Mouse (Mus musculus): ENCODE data around the gene 1110051M20Rik. TPM values are rescaled to one million over a fixed set of nuclear protein-coding genes. Genes with fewer than 3 reads are reported as not detected.

Gene 1110051M20Rik
- polyA plus RNA-seq, 1 experiment from 2014 or later, result 105 TPM

GRCm38 (mm10) chr2:91284375-91285199 is 159.9 kb downstream of the 1110051M20Rik start:
- Histone ChIP-seq H3K9ac (no peak overlapping the region), H3K4me1 (peaks cover 4% of the 10 kb centered on the region; the same call in 1 of the 2 replicates), H3K27ac (no peak overlapping the region), H3K27me3 (no peaks in the 10 kb centered on the region), H3K4me2 (replicated peaks) (no peak overlapping the region), H3K4me3 (no peak overlapping the region), H3K36me3 (peaks cover 5% of the 10 kb centered on the region; the same call in 1 of the 2 replicates), H3K9me3 (replicated peaks) (no peaks in the 10 kb centered on the region)
- WGBS, result 64% methylated on average over 13 of the region's 13 CpGs
- no peak for ATAC-seq (ENCODE audit: low FRiP score)

GRCm38 (mm10) chr2:91283972-91284371 is 160.5 kb downstream of the 1110051M20Rik start:
- no peak overlapping the region for H3K9ac ChIP-seq
- H3K4me2 ChIP-seq (replicated peaks), result no peak overlapping the region
- H3K27ac ChIP-seq, result no peak overlapping the region
- H3K4me3 ChIP-seq, result no peak overlapping the region
- ATAC-seq (ENCODE audit: low FRiP score), result no peak
- peaks cover 5% of the 10 kb centered on the region; the same call in 1 of the 2 replicates for H3K36me3 ChIP-seq
- H3K4me1 ChIP-seq, result peaks cover 4% of the 10 kb centered on the region; the same call in 1 of the 2 replicates
- no peaks in the 10 kb centered on the region for H3K9me3 ChIP-seq (replicated peaks)
- 90% methylated on average over 3 of the region's 3 CpGs for WGBS
- no peaks in the 10 kb centered on the region for H3K27me3 ChIP-seq

GRCm38 (mm10) chr2:91281366-91281765 is 163.1 kb downstream of the 1110051M20Rik start:
- peak; percentile 14; the same call in 1 of the 2 replicates for ATAC-seq (ENCODE audit: low FRiP score)
- no peak overlapping the region for H3K9ac ChIP-seq
- peak overlapping the region; percentile 13; the same call in 1 of the 2 replicates for H3K27ac ChIP-seq
- WGBS, result 42% methylated on average over 5 of the region's 5 CpGs
- H3K4me3 ChIP-seq, result no peak overlapping the region
- no peaks in the 10 kb centered on the region for H3K9me3 ChIP-seq (replicated peaks)
- H3K4me1 ChIP-seq, result peaks cover 4% of the 10 kb centered on the region; the same call in 1 of the 2 replicates
- H3K27me3 ChIP-seq, result no peaks in the 10 kb centered on the region
- peaks cover 26% of the 10 kb centered on the region for H3K36me3 ChIP-seq
- H3K4me2 ChIP-seq (replicated peaks), result no peak overlapping the region

GRCm38 (mm10) chr2:91279372-91279755 is 165.1 kb downstream of the 1110051M20Rik start:
- no peak for ATAC-seq (ENCODE audit: low FRiP score)
- H3K4me1 ChIP-seq, result peaks cover 4% of the 10 kb centered on the region; the same call in 1 of the 2 replicates
- no peak overlapping the region for H3K4me3 ChIP-seq
- H3K4me2 ChIP-seq (replicated peaks), result no peak overlapping the region
- H3K27ac ChIP-seq, result no peak overlapping the region
- peaks cover 45% of the 10 kb centered on the region for H3K36me3 ChIP-seq
- 82% methylated on average over 2 of the region's 2 CpGs for WGBS
- no peaks in the 10 kb centered on the region for H3K9me3 ChIP-seq (replicated peaks)
- no peaks in the 10 kb centered on the region for H3K27me3 ChIP-seq
- H3K9ac ChIP-seq, result no peak overlapping the region

- Histone ChIP-seq H3K4me3 (no peak overlapping the region), H3K4me1 (peaks cover 4% of the 10 kb centered on the region; the same call in 1 of the 2 replicates), H3K9me3 (replicated peaks) (no peaks in the 10 kb centered on the region), H3K27me3 (no peaks in the 10 kb centered on the region), H3K9ac (no peak overlapping the region), H3K27ac (peak overlapping the region; percentile 55), H3K36me3 (peaks cover 50% of the 10 kb centered on the region), H3K4me2 (replicated peaks) (no peak overlapping the region)
- ATAC-seq (ENCODE audit: low FRiP score), result peak; percentile 66
- WGBS, result 35% methylated on average over 10 of the region's 10 CpGs
These were observed 165.6 kb downstream of the 1110051M20Rik start for GRCm38 (mm10) chr2:91278749-91279371.

- Histone ChIP-seq H3K4me3 (no peak overlapping the region), H3K9ac (no peak overlapping the region), H3K27ac (no peak overlapping the region), H3K36me3 (peaks cover 73% of the 10 kb centered on the region), H3K4me2 (replicated peaks) (no peak overlapping the region), H3K4me1 (peaks cover 10% of the 10 kb centered on the region), H3K9me3 (replicated peaks) (no peaks in the 10 kb centered on the region), H3K27me3 (no peaks in the 10 kb centered on the region)
- WGBS, result 94% methylated on average over 8 of the region's 8 CpGs
- ATAC-seq (ENCODE audit: low FRiP score), result no peak
These were observed 174.8 kb downstream of the 1110051M20Rik start for GRCm38 (mm10) chr2:91269687-91270133.

- H3K4me1 ChIP-seq, result peaks cover 17% of the 10 kb centered on the region
- no peak overlapping the region for H3K9ac ChIP-seq
- WGBS, result 89% methylated on average over 2 of the region's 2 CpGs
- H3K36me3 ChIP-seq, result peaks cover 63% of the 10 kb centered on the region
- no peak for ATAC-seq (ENCODE audit: low FRiP score)
- H3K27me3 ChIP-seq, result no peaks in the 10 kb centered on the region
- H3K4me3 ChIP-seq, result no peak overlapping the region
- H3K27ac ChIP-seq, result no peak overlapping the region
- H3K9me3 ChIP-seq (replicated peaks), result no peaks in the 10 kb centered on the region
- no peak overlapping the region for H3K4me2 ChIP-seq (replicated peaks)
These were observed 175.8 kb downstream of the 1110051M20Rik start for GRCm38 (mm10) chr2:91268706-91269105.

- Histone ChIP-seq H3K36me3 (peaks cover 57% of the 10 kb centered on the region), H3K4me3 (no peak overlapping the region), H3K4me2 (replicated peaks) (no peak overlapping the region), H3K9ac (no peak overlapping the region), H3K4me1 (peaks cover 17% of the 10 kb centered on the region), H3K9me3 (replicated peaks) (no peaks in the 10 kb centered on the region), H3K27ac (no peak overlapping the region), H3K27me3 (no peaks in the 10 kb centered on the region)
- WGBS, result 93% methylated on average over 3 of the region's 3 CpGs
- no peak for ATAC-seq (ENCODE audit: low FRiP score)
These were observed 176.5 kb downstream of the 1110051M20Rik start for GRCm38 (mm10) chr2:91268042-91268441.

GRCm38 (mm10) chr2:91264711-91265681 is 179.5 kb downstream of the 1110051M20Rik start, which contains the start of gene Arfgap2:
Gene Arfgap2, plus strand, starts transcription at chr2:91264974.
- H3K4me3 ChIP-seq, result peak within 1 kb of the TSS; percentile 83
- WGBS, result 2% methylated on average over 72 of the region's 72 CpGs

GRCm38 (mm10) chr2:91263692-91264660 is 180.5 kb downstream of the 1110051M20Rik start:
- H3K4me1 ChIP-seq, result peaks cover 17% of the 10 kb centered on the region
- no peaks in the 10 kb centered on the region for H3K27me3 ChIP-seq
- H3K36me3 ChIP-seq, result peaks cover 20% of the 10 kb centered on the region
- peak overlapping the region; percentile 97 for H3K27ac ChIP-seq
- peak; percentile 13 for ATAC-seq (ENCODE audit: low FRiP score)
- H3K4me2 ChIP-seq (replicated peaks), result peak overlapping the region; percentile 89
- peak overlapping the region; percentile 68 for H3K9ac ChIP-seq
- H3K9me3 ChIP-seq (replicated peaks), result no peaks in the 10 kb centered on the region
- WGBS, result 90% methylated on average over 17 of the region's 17 CpGs
- peak overlapping the region; percentile 83 for H3K4me3 ChIP-seq

More at GRCm38 (mm10) chr2:91264711-91265681, 179.5 kb downstream of the 1110051M20Rik start, which contains the start of gene Arfgap2:
- Histone ChIP-seq H3K9ac (peak within 1 kb of the TSS; percentile 85), H3K4me1 (peaks cover 17% of the 10 kb centered on the region), H3K36me3 (peaks cover 30% of the 10 kb centered on the region), H3K9me3 (replicated peaks) (no peaks in the 10 kb centered on the region), H3K4me2 (replicated peaks) (peak within 1 kb of the TSS; percentile 89), H3K27me3 (no peaks in the 10 kb centered on the region), H3K27ac (peak within 1 kb of the TSS; percentile 97)
- ATAC-seq (ENCODE audit: low FRiP score), result peak; percentile 99

GRCm38 (mm10) chr2:91259493-91259892 is 185.0 kb downstream of the 1110051M20Rik start:
- Histone ChIP-seq H3K4me1 (peaks cover 45% of the 10 kb centered on the region), H3K27ac (no peak overlapping the region), H3K4me2 (replicated peaks) (no peak overlapping the region), H3K9me3 (replicated peaks) (no peaks in the 10 kb centered on the region), H3K4me3 (no peak overlapping the region), H3K36me3 (no peaks in the 10 kb centered on the region), H3K9ac (no peak overlapping the region), H3K27me3 (peaks cover 19% of the 10 kb centered on the region)
- WGBS, result 90% methylated on average over 1 of the region's 1 CpGs
- no peak for ATAC-seq (ENCODE audit: low FRiP score)

All from hindbrain, embryonic 12.5 days (tissue).